In the genomic region with DNA sequence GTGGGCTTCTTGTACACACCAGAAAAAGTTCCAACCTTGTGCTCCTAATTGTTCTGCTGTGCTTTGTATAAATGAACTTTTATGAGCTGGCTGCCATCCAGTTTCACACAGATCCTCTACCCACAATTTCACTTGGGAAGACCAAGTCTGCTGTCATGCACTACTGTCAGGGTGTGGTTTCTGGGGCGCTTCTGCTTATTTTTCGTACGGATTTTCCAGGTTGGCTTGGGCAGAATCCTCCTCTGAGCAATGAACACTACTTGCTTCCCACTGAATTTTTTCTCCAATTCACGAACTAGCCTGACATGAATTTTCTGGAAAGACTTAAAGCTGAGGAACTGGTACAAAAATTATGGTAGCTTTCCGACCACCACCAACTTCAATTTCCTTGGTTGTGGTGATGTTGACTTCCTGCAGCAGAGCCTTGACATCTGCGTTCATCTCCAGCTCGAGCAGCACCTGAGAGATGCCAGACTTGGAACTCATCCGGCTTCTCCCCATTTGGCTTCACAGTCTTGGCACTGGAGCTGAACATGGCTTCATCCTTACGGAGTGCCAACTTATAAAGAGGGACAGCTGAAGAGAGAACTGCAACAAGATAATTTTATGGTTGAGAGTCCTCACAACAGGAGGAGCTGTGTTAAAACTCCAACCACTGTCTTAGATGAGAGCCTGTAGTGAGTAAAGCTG, we compare ENCODE assay signal across 15 mouse cellular contexts. TPM values are rescaled to one million over a fixed set of nuclear protein-coding genes. Genes with fewer than 3 reads are reported as not detected.
A peak's percentile ranks its signal among the peaks of the same experiment; 100 is the strongest.
DNase-seq lines count a peak whose midpoint lies in the region; ATAC-seq and TF ChIP-seq lines count a peak whose summit lies in the region.
"Not testable (repeated sequence)": the region's sequence is repeated elsewhere in the genome, so short reads cannot be mapped to it uniquely, and the experiment has no call there.
"Had no signal": no experiment of that assay in that cellular context is flagged by ENCODE, and none has a peak within 500 bp of the region (broad histone marks: within the 10 kb centered on the region; RNA-seq: fewer than 3 reads in every experiment).

No protein-coding gene starts in this region.

- not testable (repeated sequence) for H3K36me3 ChIP-seq in G1E (replicated peaks); forebrain, embryonic 11.5 days (ENCODE audit: control insufficient read depth, insufficient read depth, low read length); forebrain, embryonic 14.5 days (ENCODE audit: control insufficient read depth, insufficient read depth, low read length); heart, postnatal 0 days (replicated peaks; ENCODE audit: control insufficient read depth, insufficient read depth, low read length); neural tube, embryonic 12.5 days

- ATAC-seq in G1E (ENCODE audit: extremely low read depth, insufficient number of reproducible peaks, low FRiP score, poor library complexity, severe bottlenecking), result peak; percentile 41; the same call in 1 of the 2 replicates
- 0 out of 2 replicates have a peak, but pooled peaks have one; percentile 44 for ATAC-seq in forebrain, embryonic 11.5 days (replicated peaks; ENCODE audit: low FRiP score)
- peak; percentile 61; the same call in 1 of the 2 replicates for ATAC-seq in forebrain, embryonic 14.5 days
- ATAC-seq in heart, postnatal 0 days (ENCODE audit: insufficient read depth, low read depth), result peak; percentile 57; the same call in 1 of the 2 replicates
- ATAC-seq in neural tube, embryonic 12.5 days (ENCODE audit: low FRiP score, low read depth), result 0 out of 2 replicates have a peak, but pooled peaks have one; percentile 53

- not testable (repeated sequence) for H3K9me3 ChIP-seq in G1E (replicated peaks); forebrain, embryonic 11.5 days (ENCODE audit: control insufficient read depth, low read length); heart, postnatal 0 days (replicated peaks; ENCODE audit: control insufficient read depth, low read length); neural tube, embryonic 12.5 days
- H3K9me3 ChIP-seq in forebrain, embryonic 14.5 days (replicated peaks; ENCODE audit: control insufficient read depth, low read length), result peaks cover 11% of the 10 kb centered on the region; the same call in 1 of the 2 replicates

- H3K27ac ChIP-seq in forebrain, embryonic 11.5 days (ENCODE audit: low read depth, low read length); forebrain, embryonic 14.5 days (ENCODE audit: low read depth, low read length); heart, postnatal 0 days (ENCODE audit: low read depth); neural tube, embryonic 12.5 days: not testable (repeated sequence)

- WGBS in forebrain, embryonic 11.5 days, result 94% methylated on average over 5 of the region's 9 CpGs
- 86% methylated on average over 5 of the region's 9 CpGs for WGBS in forebrain, embryonic 14.5 days
- 74% methylated on average over 5 of the region's 9 CpGs for WGBS in heart, postnatal 0 days
- WGBS in neural tube, embryonic 12.5 days, result 86% methylated on average over 9 of the region's 9 CpGs

- H3K4me3 ChIP-seq in G1E (ENCODE audit: low read depth, low read length); forebrain, embryonic 11.5 days (ENCODE audit: low read depth, low read length); forebrain, embryonic 14.5 days (ENCODE audit: low read depth, low read length); heart, postnatal 0 days (ENCODE audit: low read depth, low read length); neural tube, embryonic 12.5 days: not testable (repeated sequence)

- TF ChIP-seq EP300 in heart, postnatal 0 days (IDR thresholded peaks at IDR 0.05; ENCODE audit: low read depth), result not testable (repeated sequence)

- not testable (repeated sequence) for H3K9ac ChIP-seq in forebrain, embryonic 11.5 days (ENCODE audit: low read length); forebrain, embryonic 14.5 days (ENCODE audit: low read length); heart, postnatal 0 days (replicated peaks; ENCODE audit: low read depth, low read length); neural tube, embryonic 12.5 days

- not testable (repeated sequence) for H3K27me3 ChIP-seq in G1E (ENCODE audit: insufficient read depth, low read length); forebrain, embryonic 11.5 days (ENCODE audit: control insufficient read depth, insufficient read depth, low read length); forebrain, embryonic 14.5 days (replicated peaks; ENCODE audit: control insufficient read depth, insufficient read depth, low read length); heart, postnatal 0 days (ENCODE audit: control insufficient read depth, insufficient read depth, low read length); neural tube, embryonic 12.5 days (replicated peaks)

- H3K4me1 ChIP-seq in G1E (ENCODE audit: insufficient read depth, low read depth, low read length); forebrain, embryonic 11.5 days (replicated peaks; ENCODE audit: control insufficient read depth, insufficient read depth, low read length); forebrain, embryonic 14.5 days (ENCODE audit: control insufficient read depth, insufficient read depth, low read length); heart, postnatal 0 days (ENCODE audit: control insufficient read depth, insufficient read depth); neural tube, embryonic 12.5 days: not testable (repeated sequence)

- not testable (repeated sequence) for H3K4me2 ChIP-seq in forebrain, embryonic 11.5 days (ENCODE audit: low read depth, low read length, severe bottlenecking); forebrain, embryonic 14.5 days (ENCODE audit: low read length); heart, postnatal 0 days (ENCODE audit: low read depth, low read length); neural tube, embryonic 12.5 days (replicated peaks)

- DNase-seq in G1E (ENCODE audit: low spot score); forebrain, embryonic 11.5 days (ENCODE audit: low spot score); forebrain, embryonic 14.5 days (ENCODE audit: low spot score); heart, postnatal 0 days (ENCODE audit: low spot score): not testable (repeated sequence)
- peak; percentile 92 for DNase-seq in heart, adult 11 months

- TF ChIP-seq CTCF in G1E (IDR thresholded peaks at IDR 0.05; ENCODE audit: low read depth, low read length); heart, postnatal 0 days (IDR thresholded peaks at IDR 0.05; ENCODE audit: low read depth): not testable (repeated sequence)

RNA-seq across cellular contexts. Expression of a gene that starts 18.1 kb away (rescaled TPM):
- total RNA-seq in G1E (2014; fragmentation: Nextera tagmentation), result 1.5 TPM in 1 of 2 replicates, not detected in the other
- 0.44 TPM in 1 of 2 replicates, not detected in the other for total RNA-seq in G1E (2017)
- polyA plus RNA-seq in G1E (2012), result not detected in 2 replicates
- polyA plus RNA-seq in forebrain, embryonic 11.5 days (2014; fragmentation: Nextera tagmentation; extraction: Ambion mirVana), result not detected in 2 replicates
- not detected in 2 replicates for polyA plus RNA-seq in forebrain, embryonic 14.5 days (2014; fragmentation: Nextera tagmentation; extraction: Ambion mirVana)
- not detected in 2 replicates for total RNA-seq in heart, postnatal 0 days (2014; rRNA removed; ENCODE audit: low replicate concordance)
- polyA plus RNA-seq in heart, postnatal 0 days (2015; fragmentation: Nextera tagmentation; extraction: Ambion mirVana), result not detected in 2 replicates
- not detected in 2 replicates for polyA plus RNA-seq in neural tube, embryonic 12.5 days (2016; fragmentation: Nextera tagmentation; extraction: Ambion mirVana)
- total RNA-seq: gastrocnemius, adult 18-20 months had no signal
- polyA plus RNA-seq: activated CD4-positive, CD25-positive, alpha-beta regulatory T cell, adult 4 months; brain, embryonic 14.5 days; C2C12; embryonic facial prominence, embryonic 10.5 days; forebrain, embryonic 15.5 days; heart, embryonic 13.5 days; hindbrain, embryonic 13.5 days; hindbrain, embryonic 16.5 days had no signal
